Mouse (Mus musculus): Measurements from ENCODE around the gene Mcf2l. TPM values are rescaled to one million over a fixed set of nuclear protein-coding genes. Genes with fewer than 3 reads are reported as not detected.

Mcf2l gene
- total and polyA plus RNA-seq, 2 experiments from 2014 or later: 6.6 to 22.9 TPM

DNA sequence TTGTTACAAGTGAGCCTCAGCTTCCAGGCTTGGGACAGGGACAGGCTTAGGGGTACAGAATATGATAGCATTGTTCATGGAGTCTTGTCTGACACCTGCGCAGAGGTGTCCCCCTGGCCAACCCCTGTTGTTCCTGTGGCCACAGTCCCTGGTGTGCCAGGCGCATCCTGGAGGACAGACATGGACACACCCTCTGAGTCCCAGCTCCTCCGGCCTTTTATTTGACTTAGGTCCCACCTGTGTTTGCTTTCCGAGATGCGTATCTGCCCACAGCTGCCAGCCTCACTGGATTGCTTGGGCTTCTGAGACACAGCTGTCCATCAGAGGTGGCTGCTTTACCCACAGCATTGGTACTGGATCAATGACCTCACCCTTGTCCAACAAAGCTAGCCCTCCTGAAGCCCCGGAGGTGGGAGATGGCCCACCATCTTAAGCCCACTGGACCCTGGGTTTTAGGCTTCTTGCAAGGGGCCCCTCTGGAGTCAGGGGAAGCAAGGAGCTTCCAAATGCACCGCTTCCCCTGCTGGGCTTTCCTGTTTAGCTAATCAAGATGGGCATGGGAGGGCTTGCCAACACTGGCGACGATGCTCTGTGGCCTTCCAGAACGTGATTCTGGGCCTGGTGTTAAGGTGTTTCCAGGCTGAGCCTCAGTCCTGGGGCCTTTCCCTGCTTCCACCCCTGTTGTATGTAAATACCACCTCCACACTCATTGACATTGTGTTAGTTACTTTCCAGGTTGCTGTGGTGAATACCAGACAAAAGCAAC lies 67.7 kb downstream of the Mcf2l start:
- DNase-seq (ENCODE audit: low spot score) (no peak), ATAC-seq (ENCODE audit: insufficient read depth, low read depth) (no peak)
- Histone ChIP-seq H3K9me3 (replicated peaks; ENCODE audit: control insufficient read depth, low read length) (no peaks in the 10 kb centered on the region), H3K27me3 (ENCODE audit: control insufficient read depth, insufficient read depth, low read length) (no peaks in the 10 kb centered on the region), H3K4me2 (ENCODE audit: low read depth, low read length) (no peak overlapping the region), H3K36me3 (replicated peaks; ENCODE audit: control insufficient read depth, insufficient read depth, low read length) (no peaks in the 10 kb centered on the region), H3K27ac (ENCODE audit: low read depth) (no peak overlapping the region), H3K4me1 (ENCODE audit: control insufficient read depth, insufficient read depth) (no peaks in the 10 kb centered on the region), H3K9ac (replicated peaks; ENCODE audit: low read depth, low read length) (no peak overlapping the region), H3K4me3 (ENCODE audit: low read depth, low read length) (no peak overlapping the region)
- TF ChIP-seq EP300 (IDR thresholded peaks at IDR 0.05; ENCODE audit: low read depth) (no peak), CTCF (IDR thresholded peaks at IDR 0.05; ENCODE audit: low read depth) (no peak)
- 69% methylated on average over 10 of the region's 10 CpGs for WGBS

DNA sequence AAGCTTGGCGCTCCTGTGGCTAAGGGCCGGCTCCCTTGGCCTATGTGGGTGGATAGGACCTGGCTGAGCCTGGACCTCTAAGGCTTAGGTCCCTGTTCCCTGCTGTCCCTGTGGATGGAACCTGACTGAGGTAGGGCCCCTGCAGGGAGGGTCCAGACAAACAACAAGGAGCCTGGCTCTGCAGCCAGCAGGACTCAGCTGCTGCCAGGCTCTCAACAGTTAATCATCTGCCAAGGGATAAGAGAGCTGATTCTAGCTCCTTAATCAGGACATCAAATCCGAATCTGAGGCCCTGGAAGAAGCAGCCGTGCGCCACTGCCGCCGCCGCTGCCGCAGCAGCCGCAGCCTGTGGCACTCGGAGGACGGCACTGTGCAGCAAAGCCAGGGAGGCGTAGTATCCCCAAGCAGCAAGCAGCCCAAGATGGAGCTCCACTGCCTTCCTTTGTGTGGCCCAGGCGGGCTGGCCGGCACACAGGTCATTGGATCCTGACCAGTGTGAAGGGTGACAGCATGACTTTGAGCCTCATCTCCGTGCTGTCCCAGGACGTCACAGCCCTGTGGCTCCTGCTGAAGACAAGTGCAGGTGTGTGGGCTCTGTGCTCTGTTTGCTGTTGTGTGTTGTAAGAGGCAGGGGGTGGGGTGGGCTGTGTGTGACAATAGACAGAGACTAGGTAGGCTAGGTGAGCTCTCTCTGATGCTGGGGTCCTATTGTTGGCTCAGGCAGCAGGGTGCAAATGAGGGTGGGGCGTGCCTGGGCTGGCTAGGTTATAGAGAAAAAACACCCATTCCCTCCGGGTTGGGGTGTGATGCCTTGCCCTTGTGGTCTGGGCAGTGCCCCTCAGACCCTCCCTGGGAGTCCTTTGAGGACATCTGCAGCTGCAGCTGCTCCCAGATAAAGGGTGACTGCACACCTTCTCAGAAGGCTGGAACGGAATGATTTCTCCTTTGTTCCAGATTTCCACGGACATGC lies 74.3 kb downstream of the Mcf2l start:
- no peak overlapping the region for H3K27ac ChIP-seq (ENCODE audit: low read depth)
- H3K9ac ChIP-seq (replicated peaks; ENCODE audit: low read depth, low read length): peak overlapping the region; percentile 47; the same call in 1 of the 2 replicates
- no peaks in the 10 kb centered on the region for H3K27me3 ChIP-seq (ENCODE audit: control insufficient read depth, insufficient read depth, low read length)
- peak overlapping the region; percentile 64 for H3K4me2 ChIP-seq (ENCODE audit: low read depth, low read length)
- H3K4me3 ChIP-seq (ENCODE audit: low read depth, low read length): peak overlapping the region; percentile 43
- H3K36me3 ChIP-seq (replicated peaks; ENCODE audit: control insufficient read depth, insufficient read depth, low read length): no peaks in the 10 kb centered on the region
- 12% methylated on average over 21 of the region's 21 CpGs for WGBS
- no peaks in the 10 kb centered on the region for H3K4me1 ChIP-seq (ENCODE audit: control insufficient read depth, insufficient read depth)
- H3K9me3 ChIP-seq (replicated peaks; ENCODE audit: control insufficient read depth, low read length): no peaks in the 10 kb centered on the region
- ATAC-seq (ENCODE audit: insufficient read depth, low read depth): peak; percentile 42; the same call in 1 of the 2 replicates
- no peak for DNase-seq (ENCODE audit: low spot score)
- TF ChIP-seq CTCF (IDR thresholded peaks at IDR 0.05; ENCODE audit: low read depth): no peak
- TF ChIP-seq EP300 (IDR thresholded peaks at IDR 0.05; ENCODE audit: low read depth): no peak

- H3K4me2 ChIP-seq (ENCODE audit: low read depth, low read length): peak overlapping the region; percentile 64
- H3K4me1 ChIP-seq (ENCODE audit: control insufficient read depth, insufficient read depth): no peaks in the 10 kb centered on the region
- DNase-seq (ENCODE audit: low spot score) (no peak), ATAC-seq (ENCODE audit: insufficient read depth, low read depth) (no peak)
- peak overlapping the region; percentile 43; the same call in 1 of the 2 replicates for H3K4me3 ChIP-seq (ENCODE audit: low read depth, low read length)
- 31% methylated on average over 3 of the region's 3 CpGs for WGBS
- no peaks in the 10 kb centered on the region for H3K9me3 ChIP-seq (replicated peaks; ENCODE audit: control insufficient read depth, low read length)
- no peaks in the 10 kb centered on the region for H3K36me3 ChIP-seq (replicated peaks; ENCODE audit: control insufficient read depth, insufficient read depth, low read length)
- no peak overlapping the region for H3K9ac ChIP-seq (replicated peaks; ENCODE audit: low read depth, low read length)
- TF ChIP-seq EP300 (IDR thresholded peaks at IDR 0.05; ENCODE audit: low read depth) (no peak), CTCF (IDR thresholded peaks at IDR 0.05; ENCODE audit: low read depth) (no peak)
- H3K27me3 ChIP-seq (ENCODE audit: control insufficient read depth, insufficient read depth, low read length): no peaks in the 10 kb centered on the region
- no peak overlapping the region for H3K27ac ChIP-seq (ENCODE audit: low read depth)
Observed at GRCm38 (mm10) chr8:12948574-12948961, 75.0 kb downstream of the Mcf2l start.

DNA sequence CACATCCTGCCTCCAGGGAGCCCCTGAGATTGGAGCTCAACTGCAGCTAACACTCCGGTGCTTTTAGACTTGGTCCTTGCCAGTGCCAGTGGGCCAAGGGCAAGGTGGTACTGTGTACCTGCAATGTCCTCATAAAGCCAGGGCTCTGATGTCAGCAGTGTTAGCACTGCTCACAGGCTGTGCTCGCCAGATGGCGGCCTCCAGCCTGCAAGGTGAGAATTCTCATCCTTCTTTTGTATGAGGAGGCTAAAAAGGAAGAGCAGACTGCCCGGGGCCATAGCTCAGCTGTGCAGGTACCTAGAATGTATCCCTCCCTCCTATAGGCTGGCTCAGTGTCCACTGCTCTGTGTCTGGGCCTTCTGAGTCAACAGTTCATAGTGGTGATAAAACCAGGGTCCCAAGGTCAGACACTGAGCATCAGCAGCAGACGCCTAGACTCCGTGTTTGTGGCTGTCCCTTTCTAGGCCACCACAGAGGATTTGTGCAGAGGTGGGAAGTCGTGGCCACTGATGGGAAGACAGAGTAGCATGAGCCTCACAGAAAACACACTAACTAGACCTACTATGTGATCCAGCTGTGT lies 77.5 kb downstream of the Mcf2l start:
- H3K36me3 ChIP-seq (replicated peaks; ENCODE audit: control insufficient read depth, insufficient read depth, low read length): no peaks in the 10 kb centered on the region
- no peaks in the 10 kb centered on the region for H3K27me3 ChIP-seq (ENCODE audit: control insufficient read depth, insufficient read depth, low read length)
- no peaks in the 10 kb centered on the region for H3K4me1 ChIP-seq (ENCODE audit: control insufficient read depth, insufficient read depth)
- no peak overlapping the region for H3K9ac ChIP-seq (replicated peaks; ENCODE audit: low read depth, low read length)
- no peak for DNase-seq (ENCODE audit: low spot score)
- H3K4me3 ChIP-seq (ENCODE audit: low read depth, low read length): no peak overlapping the region
- no peak overlapping the region for H3K4me2 ChIP-seq (ENCODE audit: low read depth, low read length)
- 72% methylated on average over 7 of the region's 7 CpGs for WGBS
- ATAC-seq (ENCODE audit: insufficient read depth, low read depth): no peak
- H3K9me3 ChIP-seq (replicated peaks; ENCODE audit: control insufficient read depth, low read length): no peaks in the 10 kb centered on the region
- H3K27ac ChIP-seq (ENCODE audit: low read depth): no peak overlapping the region
- no peak for TF ChIP-seq CTCF (IDR thresholded peaks at IDR 0.05; ENCODE audit: low read depth)
- TF ChIP-seq EP300 (IDR thresholded peaks at IDR 0.05; ENCODE audit: low read depth): no peak

- 45% methylated on average over 6 of the region's 6 CpGs for WGBS
- Histone ChIP-seq H3K36me3 (replicated peaks; ENCODE audit: control insufficient read depth, insufficient read depth, low read length) (no peaks in the 10 kb centered on the region), H3K4me3 (ENCODE audit: low read depth, low read length) (no peak overlapping the region), H3K9me3 (replicated peaks; ENCODE audit: control insufficient read depth, low read length) (no peaks in the 10 kb centered on the region), H3K4me1 (ENCODE audit: control insufficient read depth, insufficient read depth) (no peaks in the 10 kb centered on the region), H3K27me3 (ENCODE audit: control insufficient read depth, insufficient read depth, low read length) (no peaks in the 10 kb centered on the region), H3K27ac (ENCODE audit: low read depth) (no peak overlapping the region), H3K9ac (replicated peaks; ENCODE audit: low read depth, low read length) (no peak overlapping the region), H3K4me2 (ENCODE audit: low read depth, low read length) (no peak overlapping the region)
- TF ChIP-seq CTCF (IDR thresholded peaks at IDR 0.05; ENCODE audit: low read depth) (no peak), EP300 (IDR thresholded peaks at IDR 0.05; ENCODE audit: low read depth) (no peak)
- ATAC-seq (ENCODE audit: insufficient read depth, low read depth) (no peak), DNase-seq (ENCODE audit: low spot score) (no peak)
Observed at GRCm38 (mm10) chr8:12952699-12953098, 79.1 kb downstream of the Mcf2l start.

All from heart, postnatal 0 days (tissue).